Mouse (Mus musculus) liver, postnatal 0 days (tissue): ENCODE results near the gene Atg5.

ENCODE experiments used
- CTCF ChIP-seq: sonication (generic); IDR thresholded peaks from 2 replicates; pipeline ENCODE4 v1.5.1; 2016; ENCODE audit warnings: antibody characterized with exemption, low read depth
- EP300 ChIP-seq: IDR thresholded peaks from 2 replicates; pipeline ENCODE4 v1.6.1; 2016; ENCODE audit warnings: antibody characterized with exemption, low read depth, mild to moderate bottlenecking

- no peak for TF ChIP-seq CTCF
- no peak for TF ChIP-seq EP300
Measured at GRCm38 (mm10) chr10:44367043-44367442, 98.9 kb downstream of the Atg5 start.
